Mouse (Mus musculus) erythroblast, embryonic 14.5 days (primary cell): ENCODE results near the gene Tnk2. TPM values are rescaled to one million over a fixed set of nuclear protein-coding genes. Genes with fewer than 3 reads are reported as not detected.

Experiments used
- H3K27me3 ChIP-seq: 2 replicates; pipeline ENCODE4 v1.6.1; 2012; ENCODE audit warnings: inconsistent platforms; ENCODE audit not compliant: control insufficient read depth
- H3K36me3 ChIP-seq: 2 replicates; pipeline ENCODE4 v1.6.1; 2012; ENCODE audit warnings: mild to moderate bottlenecking, inconsistent platforms; ENCODE audit not compliant: control insufficient read depth
- H3K4me1 ChIP-seq: 2 replicates; pipeline ENCODE4 v1.6.1; 2012; ENCODE audit warnings: inconsistent platforms; ENCODE audit not compliant: control insufficient read depth
- H3K4me3 ChIP-seq: replicated peaks from 2 replicates; pipeline ENCODE3; 2012; ENCODE audit warnings: moderate library complexity, mild to moderate bottlenecking, inconsistent platforms
- H3K9me3 ChIP-seq: 2 replicates; pipeline ENCODE4 v1.6.1; 2012; ENCODE audit warnings: low read length, inconsistent platforms, mixed read lengths; ENCODE audit not compliant: control insufficient read depth
- GATA1 ChIP-seq: IDR thresholded peaks from 2 replicates; pipeline ENCODE4 v1.6.1; 2012; ENCODE audit warnings: low read length, inconsistent platforms, mixed read lengths
- TAL1 ChIP-seq: IDR thresholded peaks from 3 replicates; pipeline ENCODE4 v1.6.1; 2012; ENCODE audit warnings: low read length, inconsistent platforms, mixed read lengths
- polyA plus RNA-seq: library from polyadenylated mRNA; stranded (reverse); fragments of >175 nt; gene quantifications from 2 replicates; pipeline ENCODE4 v1.2.3, GENCODE M21; 2012

Tnk2 gene
- polyA plus RNA-seq, 1 experiment = 61.6 TPM

DNA sequence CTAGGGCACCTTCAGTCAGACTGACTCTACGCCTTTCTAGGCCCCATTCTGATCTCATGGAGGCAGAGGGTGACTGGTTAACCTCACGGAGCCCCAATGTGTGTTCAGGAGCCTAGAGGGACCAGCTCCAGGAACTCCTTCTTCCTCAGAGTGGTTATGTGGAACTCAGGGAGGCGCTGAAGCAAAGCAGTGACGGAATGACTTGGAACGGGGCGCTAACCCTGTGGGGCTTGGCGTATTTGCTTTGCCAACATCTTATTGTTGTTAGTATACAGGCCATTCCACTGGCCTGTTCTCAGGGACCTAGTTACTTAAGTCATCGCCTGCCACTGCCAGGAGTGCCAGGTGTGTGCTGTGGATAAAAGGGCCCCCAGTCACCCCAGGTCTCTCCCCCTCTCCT lies 65.4 kb downstream of the Tnk2 start:
- Histone ChIP-seq H3K9me3 (peaks cover 3% of the 10 kb centered on the region), H3K4me3 (no peak overlapping the region), H3K4me1 (peaks cover 14% of the 10 kb centered on the region), H3K27me3 (no peaks in the 10 kb centered on the region), H3K36me3 (no peaks in the 10 kb centered on the region)
- no peak for TF ChIP-seq GATA1
- no peak for TF ChIP-seq TAL1

DNA sequence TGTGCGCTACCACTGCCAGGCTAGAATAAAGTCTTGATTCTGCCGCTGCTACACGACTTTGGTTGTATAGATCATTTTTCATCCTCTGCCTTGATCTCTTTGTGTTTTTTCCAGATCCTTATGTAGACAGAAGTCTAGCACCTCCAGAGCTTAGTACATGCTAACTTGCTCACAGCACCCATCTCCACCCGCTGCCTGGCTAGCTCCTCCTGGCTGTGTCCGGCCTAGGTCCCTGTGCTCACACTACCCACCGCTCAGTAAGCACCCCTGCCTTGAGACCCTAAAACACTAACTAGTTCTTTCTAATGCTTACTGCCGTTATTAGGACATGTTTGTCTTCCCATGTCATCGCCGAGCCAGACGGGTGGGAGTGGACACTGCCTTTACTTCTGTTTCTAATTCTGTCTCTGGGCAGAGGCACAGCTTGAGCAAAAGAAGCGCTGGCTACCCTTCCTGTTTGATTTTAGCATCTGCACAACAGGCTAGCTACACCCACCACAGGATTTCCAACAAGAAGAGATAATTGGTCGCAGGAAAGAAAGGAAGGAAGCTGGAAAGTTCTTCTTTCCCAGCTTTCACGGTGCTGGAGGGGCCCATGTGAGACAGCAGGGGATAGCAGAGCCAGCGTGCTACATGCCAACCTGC lies 66.9 kb downstream of the Tnk2 start:
- Histone ChIP-seq H3K4me3 (no peak overlapping the region), H3K4me1 (peaks cover 16% of the 10 kb centered on the region), H3K36me3 (no peaks in the 10 kb centered on the region), H3K9me3 (peaks cover 2% of the 10 kb centered on the region), H3K27me3 (peaks cover 6% of the 10 kb centered on the region)
- no peak for TF ChIP-seq GATA1
- no peak for TF ChIP-seq TAL1

- Histone ChIP-seq H3K4me1 (peaks cover 14% of the 10 kb centered on the region), H3K36me3 (no peaks in the 10 kb centered on the region), H3K27me3 (peaks cover 12% of the 10 kb centered on the region), H3K9me3 (no peaks in the 10 kb centered on the region), H3K4me3 (no peak overlapping the region)
- TF ChIP-seq TAL1 (no peak), GATA1 (no peak)
Measured at GRCm38 (mm10) chr16:32712202-32712601, 68.5 kb downstream of the Tnk2 start.

- TF ChIP-seq GATA1 (no peak), TAL1 (no peak)
- Histone ChIP-seq H3K9me3 (no peaks in the 10 kb centered on the region), H3K4me1 (peaks cover 2% of the 10 kb centered on the region), H3K27me3 (peaks cover 12% of the 10 kb centered on the region), H3K4me3 (no peak overlapping the region), H3K36me3 (no peaks in the 10 kb centered on the region)
Measured at GRCm38 (mm10) chr16:32713556-32713955, 69.9 kb downstream of the Tnk2 start.

GRCm38 (mm10) chr16:32715364-32715763 lies 71.7 kb downstream of the Tnk2 start:
- Histone ChIP-seq H3K4me3 (no peak overlapping the region), H3K4me1 (peaks cover 2% of the 10 kb centered on the region), H3K9me3 (no peaks in the 10 kb centered on the region), H3K36me3 (no peaks in the 10 kb centered on the region), H3K27me3 (peaks cover 12% of the 10 kb centered on the region)
- no peak for TF ChIP-seq GATA1
- no peak for TF ChIP-seq TAL1

DNA sequence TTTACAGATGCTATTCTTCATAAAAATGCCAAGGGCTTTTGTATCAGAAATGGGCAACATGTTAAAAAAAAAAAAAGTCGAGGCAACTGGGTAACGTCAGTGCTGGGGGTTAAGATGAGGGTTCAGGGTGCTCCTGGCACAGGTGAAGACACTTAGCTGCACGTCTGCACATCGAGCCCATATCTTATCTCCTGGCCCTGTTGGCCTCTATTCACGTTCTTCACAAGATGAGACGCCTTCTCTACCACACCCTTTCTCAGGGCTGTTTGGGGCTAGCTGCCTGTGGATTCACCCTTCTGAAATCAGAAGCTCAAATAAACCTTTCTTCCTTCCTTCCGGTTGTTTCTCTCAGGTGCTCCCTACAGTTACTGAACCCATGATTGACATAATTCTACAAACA lies 79.5 kb downstream of the Tnk2 start:
- Histone ChIP-seq H3K4me3 (no peak overlapping the region), H3K36me3 (no peaks in the 10 kb centered on the region), H3K4me1 (peaks cover 5% of the 10 kb centered on the region), H3K9me3 (no peaks in the 10 kb centered on the region), H3K27me3 (no peaks in the 10 kb centered on the region)
- TF ChIP-seq GATA1 (no peak), TAL1 (no peak)

DNA sequence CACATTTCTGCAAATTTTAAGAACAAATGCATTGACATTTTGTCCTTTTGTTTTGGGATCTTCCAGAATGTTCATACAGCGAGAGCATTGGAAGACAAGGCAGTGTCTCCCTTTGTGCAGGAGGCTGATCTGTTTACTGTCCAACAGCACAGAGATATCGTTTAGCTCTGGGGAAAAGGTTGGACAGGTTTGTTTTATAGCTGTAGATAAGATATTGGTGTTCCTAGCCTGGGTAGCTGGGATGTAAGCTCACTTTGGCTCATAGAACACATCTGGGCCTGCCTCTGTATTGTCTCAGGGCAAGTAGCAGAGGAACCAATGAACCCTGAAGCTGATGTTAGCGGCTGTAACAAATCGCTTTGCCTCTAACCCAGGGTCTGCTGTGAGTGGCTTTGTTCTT lies 80.1 kb downstream of the Tnk2 start:
- H3K27me3 ChIP-seq = no peaks in the 10 kb centered on the region
- TF ChIP-seq TAL1 = no peak
- no peak overlapping the region for H3K4me3 ChIP-seq
- H3K9me3 ChIP-seq = no peaks in the 10 kb centered on the region
- no peaks in the 10 kb centered on the region for H3K36me3 ChIP-seq
- H3K4me1 ChIP-seq = peaks cover 5% of the 10 kb centered on the region

DNA sequence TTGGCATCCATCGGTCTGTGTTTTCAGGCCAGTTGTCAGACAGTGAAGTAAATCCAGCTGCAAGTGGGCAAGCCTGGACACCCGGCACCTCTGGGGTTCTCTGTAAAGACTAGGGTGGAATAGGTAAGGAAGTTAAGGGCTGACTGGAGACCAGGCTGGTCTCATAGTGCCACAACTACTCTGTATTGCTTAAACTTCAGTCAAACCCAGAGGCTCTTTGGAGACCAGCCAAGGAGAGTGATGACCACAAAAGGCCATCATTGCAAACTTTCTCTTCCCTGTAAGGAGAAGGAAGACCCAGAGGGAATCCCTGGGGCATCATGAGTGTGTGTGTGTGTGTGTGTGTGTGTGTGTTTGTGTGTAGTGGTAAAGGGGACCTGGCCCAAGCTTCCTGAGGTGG lies 80.6 kb downstream of the Tnk2 start:
- TF ChIP-seq GATA1 (no peak), TAL1 (no peak)
- H3K4me3 ChIP-seq = no peak overlapping the region
- H3K36me3 ChIP-seq = no peaks in the 10 kb centered on the region
- H3K4me1 ChIP-seq = peaks cover 5% of the 10 kb centered on the region
- no peaks in the 10 kb centered on the region for H3K9me3 ChIP-seq
- H3K27me3 ChIP-seq = no peaks in the 10 kb centered on the region

- H3K36me3 ChIP-seq = no peaks in the 10 kb centered on the region
- H3K4me1 ChIP-seq = peaks cover 5% of the 10 kb centered on the region
- TF ChIP-seq GATA1 = no peak
- no peak for TF ChIP-seq TAL1
- no peak overlapping the region for H3K4me3 ChIP-seq
- H3K9me3 ChIP-seq = no peaks in the 10 kb centered on the region
- no peaks in the 10 kb centered on the region for H3K27me3 ChIP-seq
Measured at GRCm38 (mm10) chr16:32726501-32726900, 82.8 kb downstream of the Tnk2 start.

GRCm38 (mm10) chr16:32728240-32728639 lies 84.6 kb downstream of the Tnk2 start:
- Histone ChIP-seq H3K4me1 (peaks cover 3% of the 10 kb centered on the region), H3K4me3 (no peak overlapping the region), H3K36me3 (no peaks in the 10 kb centered on the region), H3K9me3 (no peaks in the 10 kb centered on the region), H3K27me3 (no peaks in the 10 kb centered on the region)
- TF ChIP-seq TAL1 (no peak), GATA1 (no peak)
